Mouse (Mus musculus) small intestine, adult 2 months (tissue): ENCODE measurements around the gene Astn2.

Experiments
- CTCF ChIP-seq: fragments of 200-500 bp; IDR thresholded peaks from 2 replicates; pipeline ENCODE4 v1.5.1; 2012; ENCODE audit warnings: low read depth, mild to moderate bottlenecking, control low read depth, inconsistent platforms, low read length, moderate library complexity, mixed read lengths; ENCODE audit not compliant: insufficient replicate concordance, insufficient read length; ENCODE audit errors: extremely low read depth
- POLR2A ChIP-seq: fragments of 200-500 bp; IDR thresholded peaks from 2 replicates; pipeline ENCODE4 v1.6.1; 2012; ENCODE audit warnings: low read depth, mild to moderate bottlenecking, control low read depth, inconsistent platforms, low read length, moderate library complexity

GRCm38 (mm10) chr4:65920294-65920693 lies 484.1 kb downstream of the Astn2 start:
- no peak for TF ChIP-seq POLR2A
- TF ChIP-seq CTCF, result no peak
